Mouse (Mus musculus): ENCODE measurements around the gene Pole2. TPM values are rescaled to one million over a fixed set of nuclear protein-coding genes. Genes with fewer than 3 reads are reported as not detected.
"Not testable (repeated sequence)": the region's sequence is repeated elsewhere in the genome, so short reads cannot be mapped to it uniquely, and the experiment has no call there.

The Pole2 gene
- polyA plus RNA-seq, 1 experiment: 3.4 TPM

GRCm38 (mm10) chr12:69177526-69177925 lies 50.5 kb downstream of the Pole2 start:
- peaks cover 8% of the 10 kb centered on the region for H3K36me3 ChIP-seq (ENCODE audit: control insufficient read depth, insufficient read depth, low read length)
- TF ChIP-seq POLR2A (IDR thresholded peaks at IDR 0.05; ENCODE audit: low read depth, low read length) (no peak), CTCF (IDR thresholded peaks at IDR 0.05; ENCODE audit: extremely low read depth, insufficient read length, insufficient replicate concordance, low read depth, low read length) (no peak)
- WGBS: 93% methylated on average over 3 of the region's 3 CpGs
- no peaks in the 10 kb centered on the region for H3K4me1 ChIP-seq (ENCODE audit: control insufficient read depth, insufficient read depth, insufficient read length, low read length)
- H3K27ac ChIP-seq (ENCODE audit: insufficient read depth, low read depth, low read length): no peak overlapping the region
- no peak overlapping the region for H3K4me3 ChIP-seq (ENCODE audit: low read depth, low read length)
- no peaks in the 10 kb centered on the region for H3K27me3 ChIP-seq (ENCODE audit: control insufficient read depth, insufficient read depth, low read length)

- Histone ChIP-seq H3K4me1 (ENCODE audit: control insufficient read depth, insufficient read depth, insufficient read length, low read length) (no peaks in the 10 kb centered on the region), H3K27ac (ENCODE audit: insufficient read depth, low read depth, low read length) (no peak overlapping the region), H3K36me3 (ENCODE audit: control insufficient read depth, insufficient read depth, low read length) (0 out of 2 replicates have a peak, but pooled peaks cover under 1% of the 10 kb centered on the region), H3K27me3 (ENCODE audit: control insufficient read depth, insufficient read depth, low read length) (no peaks in the 10 kb centered on the region), H3K4me3 (ENCODE audit: low read depth, low read length) (no peak overlapping the region)
- TF ChIP-seq CTCF (IDR thresholded peaks at IDR 0.05; ENCODE audit: extremely low read depth, insufficient read length, insufficient replicate concordance, low read depth, low read length): no peak
- no peak for TF ChIP-seq POLR2A (IDR thresholded peaks at IDR 0.05; ENCODE audit: low read depth, low read length)
- WGBS: 32% methylated on average over 3 of the region's 3 CpGs
These were observed 52.0 kb downstream of the Pole2 start for GRCm38 (mm10) chr12:69175975-69176374.

GRCm38 (mm10) chr12:69171307-69171706 lies 56.7 kb downstream of the Pole2 start:
- WGBS: 91% methylated on average over 2 of the region's 2 CpGs
- no peak overlapping the region for H3K27ac ChIP-seq (ENCODE audit: insufficient read depth, low read depth, low read length)
- TF ChIP-seq POLR2A (IDR thresholded peaks at IDR 0.05; ENCODE audit: low read depth, low read length) (no peak), CTCF (IDR thresholded peaks at IDR 0.05; ENCODE audit: extremely low read depth, insufficient read length, insufficient replicate concordance, low read depth, low read length) (no peak)
- H3K4me3 ChIP-seq (ENCODE audit: low read depth, low read length): no peak overlapping the region
- H3K27me3 ChIP-seq (ENCODE audit: control insufficient read depth, insufficient read depth, low read length): no peaks in the 10 kb centered on the region
- H3K4me1 ChIP-seq (ENCODE audit: control insufficient read depth, insufficient read depth, insufficient read length, low read length): peaks cover 3% of the 10 kb centered on the region; the same call in 1 of the 2 replicates
- H3K36me3 ChIP-seq (ENCODE audit: control insufficient read depth, insufficient read depth, low read length): no peaks in the 10 kb centered on the region

- H3K4me3 ChIP-seq (ENCODE audit: low read depth, low read length): peak within 1 kb of the TSS; percentile 88
- peak; percentile 28; the same call in 1 of the 2 replicates for TF ChIP-seq CTCF (IDR thresholded peaks at IDR 0.05; ENCODE audit: extremely low read depth, insufficient read length, insufficient replicate concordance, low read depth, low read length)
- TF ChIP-seq POLR2A (IDR thresholded peaks at IDR 0.05; ENCODE audit: low read depth, low read length): peak; percentile 31; the same call in 1 of the 2 replicates
- H3K27ac ChIP-seq (ENCODE audit: insufficient read depth, low read depth, low read length): peak within 1 kb of the TSS; percentile 51; the same call in 1 of the 2 replicates
- no peaks in the 10 kb centered on the region for H3K36me3 ChIP-seq (ENCODE audit: control insufficient read depth, insufficient read depth, low read length)
- H3K27me3 ChIP-seq (ENCODE audit: control insufficient read depth, insufficient read depth, low read length): no peaks in the 10 kb centered on the region
- H3K4me1 ChIP-seq (ENCODE audit: control insufficient read depth, insufficient read depth, insufficient read length, low read length): peaks cover 3% of the 10 kb centered on the region; the same call in 1 of the 2 replicates
- under 1% methylated on average over 40 of the region's 40 CpGs for WGBS
These were observed 59.4 kb downstream of the Pole2 start, which contains the start of gene Lrr1 for GRCm38 (mm10) chr12:69168461-69169106. Lrr1 (plus strand) TSS chr12:69168814.

- H3K27ac ChIP-seq (ENCODE audit: insufficient read depth, low read depth, low read length): no peak overlapping the region
- TF ChIP-seq POLR2A (IDR thresholded peaks at IDR 0.05; ENCODE audit: low read depth, low read length) (no peak), CTCF (IDR thresholded peaks at IDR 0.05; ENCODE audit: extremely low read depth, insufficient read length, insufficient replicate concordance, low read depth, low read length) (no peak)
These were observed 60.1 kb downstream of the Pole2 start for GRCm38 (mm10) chr12:69167656-69168460.

GRCm38 (mm10) chr12:69166861-69167581 lies 61.0 kb downstream of the Pole2 start:
- H3K4me1 ChIP-seq (ENCODE audit: control insufficient read depth, insufficient read depth, insufficient read length, low read length); H3K36me3 ChIP-seq (ENCODE audit: control insufficient read depth, insufficient read depth, low read length); H3K27ac ChIP-seq (ENCODE audit: insufficient read depth, low read depth, low read length); H3K4me3 ChIP-seq (ENCODE audit: low read depth, low read length); H3K27me3 ChIP-seq (ENCODE audit: control insufficient read depth, insufficient read depth, low read length): not testable (repeated sequence)
- WGBS: 82% methylated on average over 8 of the region's 8 CpGs

More at GRCm38 (mm10) chr12:69167656-69168460, 60.1 kb downstream of the Pole2 start:
- no peaks in the 10 kb centered on the region for H3K27me3 ChIP-seq (ENCODE audit: control insufficient read depth, insufficient read depth, low read length)
- WGBS: 9% methylated on average over 18 of the region's 18 CpGs
- H3K4me3 ChIP-seq (ENCODE audit: low read depth, low read length): peak overlapping the region; percentile 88
- H3K36me3 ChIP-seq (ENCODE audit: control insufficient read depth, insufficient read depth, low read length): no peaks in the 10 kb centered on the region
- peaks cover 3% of the 10 kb centered on the region; the same call in 1 of the 2 replicates for H3K4me1 ChIP-seq (ENCODE audit: control insufficient read depth, insufficient read depth, insufficient read length, low read length)
